Mouse (Mus musculus): Measurements from ENCODE around the gene Cdk9.

DNA sequence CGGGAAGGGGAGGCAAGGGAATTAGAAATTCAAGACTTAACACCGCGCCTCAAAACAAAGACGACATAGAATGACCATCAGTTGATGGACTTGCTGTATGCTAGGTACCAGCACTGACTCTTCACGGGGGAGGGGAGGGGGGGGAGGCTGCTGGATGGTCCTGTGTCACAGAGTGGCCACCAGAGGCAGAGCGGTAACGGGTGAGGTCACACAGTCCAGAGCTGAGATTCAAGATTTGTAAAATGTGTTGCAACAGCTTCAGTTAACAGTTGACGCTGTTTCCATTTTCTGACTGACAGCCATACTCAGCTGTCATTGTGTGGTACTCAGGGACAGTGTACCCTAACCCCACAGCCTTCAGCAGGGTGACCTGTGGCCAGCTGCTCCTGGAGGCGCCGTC lies 39.3 kb upstream of the Cdk9 start:
- TF ChIP-seq CTCF (IDR thresholded peaks at IDR 0.05; ENCODE audit: control insufficient read depth, insufficient read depth, insufficient read length) = no peak
- no peak for TF ChIP-seq MYOD1 (IDR thresholded peaks at IDR 0.05; ENCODE audit: control insufficient read depth, insufficient read length, low read depth)
- no peak for TF ChIP-seq MYOG (IDR thresholded peaks at IDR 0.05; ENCODE audit: control insufficient read depth, extremely low read depth, insufficient read length)
- no peak for TF ChIP-seq CEBPB (IDR thresholded peaks at IDR 0.05; ENCODE audit: low read depth)
